Mouse (Mus musculus) kidney, postnatal 0 days (tissue): Measurements from ENCODE around the gene Cox6a1. TPM values are rescaled to one million over a fixed set of nuclear protein-coding genes. Genes with fewer than 3 reads are reported as not detected.
A peak's percentile ranks its signal among the peaks of the same experiment; 100 is the strongest.

Source experiments
- ATAC-seq: fragments of 200-750 bp; cut with Nextera tagmentation; replicated peaks from 2 replicates; pipeline ENCODE4 v1.8.0; 2017; ENCODE audit warnings: low read depth, moderate number of reproducible peaks, moderate TSS enrichment, moderate library complexity; ENCODE audit not compliant: low FRiP score
- DNase-seq: peaks from one replicate; pipeline ENCODE4 v3.0.0-alpha.2; 2016; ENCODE audit warnings: low spot score
- H3K27ac ChIP-seq: fragments of 300-500 bp; sonication (generic); 2 replicates; pipeline ENCODE4 v1.5.1; 2014; ENCODE audit warnings: mild to moderate bottlenecking
- H3K27me3 ChIP-seq: fragments of 300-500 bp; sonication (generic); 2 replicates; pipeline ENCODE4 v1.6.1; 2014; ENCODE audit warnings: low read length, mixed read lengths; ENCODE audit not compliant: insufficient read depth
- H3K36me3 ChIP-seq: fragments of 300-500 bp; sonication (generic); 2 replicates; pipeline ENCODE4 v1.6.1; 2014; ENCODE audit warnings: low read length, mixed read lengths; ENCODE audit not compliant: insufficient read depth
- H3K4me1 ChIP-seq: fragments of 300-500 bp; sonication (generic); replicated peaks from 2 replicates; pipeline ENCODE4 v1.6.1; 2014; ENCODE audit warnings: antibody characterized with exemption, low read length, mixed read lengths; ENCODE audit not compliant: insufficient read depth
- H3K4me2 ChIP-seq: fragments of 300-500 bp; sonication (generic); 2 replicates; pipeline ENCODE4 v1.6.1; 2014; ENCODE audit warnings: mild to moderate bottlenecking, low read length, moderate library complexity, mixed read lengths
- H3K4me3 ChIP-seq: fragments of 300-500 bp; sonication (generic); replicated peaks from 2 replicates; pipeline ENCODE4 v1.5.1; 2014; ENCODE audit warnings: low read depth, low read length
- H3K9ac ChIP-seq: fragments of 300-500 bp; sonication (generic); 2 replicates; pipeline ENCODE4 v1.6.1; 2014; ENCODE audit warnings: low read depth, low read length
- H3K9me3 ChIP-seq: fragments of 300-500 bp; sonication (generic); replicated peaks from 2 replicates; pipeline ENCODE4 v1.6.1; 2016; ENCODE audit warnings: low read length, inconsistent platforms, mixed read lengths
- CTCF ChIP-seq: IDR thresholded peaks from 2 replicates; pipeline ENCODE4 v1.5.1; 2016; ENCODE audit warnings: antibody characterized with exemption, low read depth, mild to moderate bottlenecking, moderate library complexity
- WGBS: fragments of 180-500 bp; shearing (Covaris S2); extraction: QIAGEN DNeasy Blood & Tissue Kit; methylation state at CpG from one replicate; pipeline ENCODE4 v1.1.7; 2014; 5-methylcytosine and 5-hydroxymethylcytosine counted together
- polyA plus RNA-seq: library from polyadenylated mRNA; unstranded; fragments of >200 nt; fragmentation: Nextera tagmentation; extraction: Ambion mirVana; gene quantifications from 2 replicates; pipeline ENCODE4 v1.2.1, GENCODE M21; 2015

Gene Cox6a1
- polyA plus RNA-seq = 1,591 and 1,635 TPM in 2 replicates

GRCm38 (mm10) chr5:115348546-115349224 lies at the start of gene Cox6a1:
Gene Cox6a1, minus strand, starts transcription at chr5:115348981.
- H3K9ac ChIP-seq = peak within 1 kb of the TSS; percentile 91
- WGBS = under 1% methylated on average over 74 of the region's 74 CpGs
- H3K9me3 ChIP-seq = no peaks in the 10 kb centered on the region
- H3K27me3 ChIP-seq = no peaks in the 10 kb centered on the region
- ATAC-seq (peak; percentile 94), DNase-seq (peak; percentile 99)
- TF ChIP-seq CTCF = peak; percentile 35; the same call in 1 of the 2 replicates
- H3K4me3 ChIP-seq = peak within 1 kb of the TSS; percentile 93
- H3K4me2 ChIP-seq = peak within 1 kb of the TSS; percentile 93
- H3K4me1 ChIP-seq = peaks cover 14% of the 10 kb centered on the region
- peak within 1 kb of the TSS; percentile 68 for H3K27ac ChIP-seq
- peaks cover 21% of the 10 kb centered on the region; the same call in 1 of the 2 replicates for H3K36me3 ChIP-seq

- no peak for TF ChIP-seq CTCF
- Histone ChIP-seq H3K27me3 (no peaks in the 10 kb centered on the region), H3K36me3 (no peaks in the 10 kb centered on the region), H3K9me3 (no peaks in the 10 kb centered on the region), H3K4me1 (peaks cover 3% of the 10 kb centered on the region; the same call in 1 of the 2 replicates), H3K9ac (peak overlapping the region; percentile 69), H3K4me2 (peak overlapping the region; percentile 61), H3K27ac (no peak overlapping the region), H3K4me3 (peak overlapping the region; percentile 27)
- ATAC-seq = no peak
- WGBS = 3% methylated on average over 46 of the region's 48 CpGs
- DNase-seq = peak; percentile 54
Observed at GRCm38 (mm10) chr5:115397839-115398780, 49.3 kb upstream of the Cox6a1 start.

- Histone ChIP-seq H3K4me3 (no peak overlapping the region), H3K4me2 (no peak overlapping the region), H3K9me3 (no peaks in the 10 kb centered on the region), H3K9ac (no peak overlapping the region), H3K27ac (no peak overlapping the region), H3K4me1 (peaks cover 3% of the 10 kb centered on the region; the same call in 1 of the 2 replicates), H3K36me3 (no peaks in the 10 kb centered on the region), H3K27me3 (no peaks in the 10 kb centered on the region)
- no peak for DNase-seq
- no peak for ATAC-seq
- no peak for TF ChIP-seq CTCF
- WGBS = 41% methylated on average over 11 of the region's 11 CpGs
Observed at GRCm38 (mm10) chr5:115396654-115397053, 47.9 kb upstream of the Cox6a1 start.

- no peak for DNase-seq
- H3K4me2 ChIP-seq = peak overlapping the region; percentile 32; the same call in 1 of the 2 replicates
- H3K4me1 ChIP-seq = peaks cover 3% of the 10 kb centered on the region; the same call in 1 of the 2 replicates
- H3K27me3 ChIP-seq = no peaks in the 10 kb centered on the region
- no peak overlapping the region for H3K9ac ChIP-seq
- TF ChIP-seq CTCF = no peak
- H3K9me3 ChIP-seq = no peaks in the 10 kb centered on the region
- no peak for ATAC-seq
- no peaks in the 10 kb centered on the region for H3K36me3 ChIP-seq
- WGBS = 12% methylated on average over 10 of the region's 10 CpGs
- no peak overlapping the region for H3K27ac ChIP-seq
- no peak overlapping the region for H3K4me3 ChIP-seq
Observed at GRCm38 (mm10) chr5:115394836-115395235, 46.1 kb upstream of the Cox6a1 start.

GRCm38 (mm10) chr5:115394223-115394622 lies 45.4 kb upstream of the Cox6a1 start:
- no peak overlapping the region for H3K9ac ChIP-seq
- WGBS = 4% methylated on average over 8 of the region's 8 CpGs
- H3K36me3 ChIP-seq = no peaks in the 10 kb centered on the region
- no peak for TF ChIP-seq CTCF
- H3K4me2 ChIP-seq = peak overlapping the region; percentile 32; the same call in 1 of the 2 replicates
- peaks cover 3% of the 10 kb centered on the region; the same call in 1 of the 2 replicates for H3K4me1 ChIP-seq
- H3K4me3 ChIP-seq = no peak overlapping the region
- peak; percentile 76 for ATAC-seq
- H3K27ac ChIP-seq = peak overlapping the region; percentile 36; the same call in 1 of the 2 replicates
- no peaks in the 10 kb centered on the region for H3K9me3 ChIP-seq
- peak; percentile 75 for DNase-seq
- no peaks in the 10 kb centered on the region for H3K27me3 ChIP-seq

GRCm38 (mm10) chr5:115392969-115393368 lies 44.2 kb upstream of the Cox6a1 start:
- Histone ChIP-seq H3K36me3 (no peaks in the 10 kb centered on the region), H3K9ac (no peak overlapping the region), H3K9me3 (no peaks in the 10 kb centered on the region), H3K27me3 (no peaks in the 10 kb centered on the region), H3K27ac (no peak overlapping the region), H3K4me3 (no peak overlapping the region), H3K4me2 (no peak overlapping the region), H3K4me1 (peaks cover 3% of the 10 kb centered on the region; the same call in 1 of the 2 replicates)
- no peak for TF ChIP-seq CTCF
- WGBS = 85% methylated on average over 1 of the region's 1 CpGs
- DNase-seq = no peak
- ATAC-seq = no peak
